Mouse (Mus musculus) kidney, adult 18-20 months (tissue): ENCODE measurements around the gene Phlda1.

ENCODE experiments used
- DNase-seq: peaks from one replicate; pipeline ENCODE4 v3.0.0; 2021

Gene Phlda1

GRCm38 (mm10) chr10:111505406-111505805, 680 bp upstream of the Phlda1 start:
- DNase-seq = no peak

DNA sequence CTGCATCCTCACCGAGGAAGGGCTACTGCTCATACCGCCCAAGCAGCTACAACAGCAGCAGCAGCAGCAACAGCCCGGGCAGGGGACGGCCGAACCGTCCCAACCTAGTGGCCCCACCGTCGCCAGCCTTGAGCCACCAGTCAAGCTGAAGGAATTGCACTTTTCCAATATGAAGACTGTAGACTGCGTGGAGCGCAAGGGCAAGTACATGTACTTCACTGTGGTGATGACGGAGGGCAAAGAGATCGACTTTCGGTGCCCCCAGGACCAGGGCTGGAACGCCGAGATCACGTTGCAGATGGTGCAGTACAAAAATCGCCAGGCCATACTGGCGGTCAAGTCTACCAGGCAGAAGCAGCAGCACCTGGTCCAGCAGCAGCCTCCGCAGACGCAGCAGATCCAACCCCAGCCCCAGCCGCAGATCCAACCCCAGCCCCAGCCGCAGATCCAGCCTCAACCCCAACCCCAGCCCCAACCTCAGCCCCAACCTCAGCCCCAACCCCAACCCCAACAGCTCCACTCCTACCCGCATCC, 907 bp downstream of the Phlda1 start:
- no peak for DNase-seq

GRCm38 (mm10) chr10:111507460-111508211, 1.6 kb downstream of the Phlda1 start:
- DNase-seq = peak; percentile 73

DNA sequence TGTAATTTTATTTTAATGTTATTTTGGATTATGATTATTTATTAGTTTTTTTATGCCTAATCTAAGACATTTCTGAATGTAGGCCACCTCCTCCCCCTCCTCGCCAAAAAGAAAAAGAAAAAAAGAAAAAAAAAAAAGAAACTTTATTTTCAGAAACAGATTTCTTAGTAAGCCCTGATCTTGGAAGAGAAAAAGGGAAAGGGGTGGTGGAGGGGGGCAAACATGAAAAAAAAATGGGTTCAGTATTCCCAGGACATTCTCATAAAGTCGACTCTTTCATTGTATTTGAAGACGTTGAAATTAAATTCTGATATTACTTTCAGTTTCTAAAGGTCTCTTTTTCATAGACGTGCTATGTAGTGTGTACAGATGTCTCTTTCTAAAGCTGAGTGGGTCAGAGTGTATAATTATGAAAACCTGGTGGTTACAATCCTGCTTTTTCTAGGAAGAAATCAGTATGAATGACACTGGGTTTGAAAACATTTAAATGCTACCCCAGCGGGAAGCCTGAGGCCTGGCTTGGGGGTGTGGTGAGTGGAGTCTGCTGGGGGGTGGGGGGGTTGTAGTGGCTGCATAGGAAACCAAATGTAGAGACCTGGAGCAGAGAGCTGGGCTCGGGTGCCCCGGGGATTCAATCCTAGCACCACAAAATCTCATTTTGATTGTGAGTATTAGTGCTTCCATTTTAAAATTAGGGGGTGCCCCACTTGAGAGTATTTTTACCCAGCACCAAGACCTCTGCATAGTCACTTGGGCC, 2.4 kb downstream of the Phlda1 start:
- no peak for DNase-seq

DNA sequence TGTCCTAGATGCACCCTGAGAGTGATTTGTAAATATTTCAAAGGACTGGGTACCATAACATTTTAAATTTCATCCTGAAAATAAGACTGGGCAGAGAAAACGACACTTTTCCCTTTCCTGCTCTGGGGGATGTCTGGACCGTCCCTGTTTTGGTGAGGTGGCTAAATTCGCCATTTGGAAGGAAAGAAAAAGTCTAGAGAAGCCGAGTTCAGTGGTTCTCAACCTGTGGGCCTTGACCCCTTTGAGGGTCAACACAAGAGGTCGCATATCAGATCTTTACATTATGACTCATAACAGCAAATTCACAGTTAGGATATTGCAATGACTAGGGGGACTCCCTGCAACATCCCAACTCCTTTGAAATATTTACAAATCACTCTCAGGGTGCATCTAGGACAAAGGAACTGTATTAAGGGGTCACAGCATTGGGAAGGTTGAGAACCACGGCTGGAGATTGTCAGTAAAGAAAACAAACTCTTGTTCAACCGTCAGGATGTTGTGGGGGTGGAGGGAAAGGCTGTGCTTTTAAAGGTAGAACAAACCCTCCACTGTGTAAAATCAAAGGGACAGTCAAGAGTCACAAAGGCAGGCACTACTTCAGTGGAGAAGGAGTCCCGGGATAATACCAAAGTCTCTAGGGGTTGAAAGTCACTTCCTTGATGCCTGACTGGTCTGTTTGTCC, 3.2 kb downstream of the Phlda1 start:
- DNase-seq = no peak

GRCm38 (mm10) chr10:111509981-111510380, 3.9 kb downstream of the Phlda1 start:
- no peak for DNase-seq

DNA sequence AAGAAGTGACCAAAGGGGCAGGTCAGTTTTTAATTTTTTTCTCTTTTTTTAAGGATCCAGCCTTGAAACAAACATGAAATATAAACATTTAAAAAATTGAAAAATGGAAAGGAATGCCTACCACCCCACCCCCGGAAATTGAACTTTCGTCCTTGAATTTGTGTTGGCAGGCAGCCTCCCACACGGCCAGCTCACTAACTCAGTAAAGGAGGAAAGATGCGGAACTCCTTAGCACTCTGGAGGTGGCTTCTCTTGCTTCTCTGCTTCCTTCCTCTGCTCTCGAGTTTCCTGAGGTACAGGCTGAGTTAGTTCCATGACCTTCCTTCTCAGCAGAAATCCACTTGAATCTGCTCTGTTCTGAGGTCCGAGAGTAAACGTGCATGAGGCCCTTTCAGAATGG, 4.7 kb downstream of the Phlda1 start:
- DNase-seq = no peak

GRCm38 (mm10) chr10:111512036-111512568, 6.0 kb downstream of the Phlda1 start:
- DNase-seq = peak; percentile 26

DNA sequence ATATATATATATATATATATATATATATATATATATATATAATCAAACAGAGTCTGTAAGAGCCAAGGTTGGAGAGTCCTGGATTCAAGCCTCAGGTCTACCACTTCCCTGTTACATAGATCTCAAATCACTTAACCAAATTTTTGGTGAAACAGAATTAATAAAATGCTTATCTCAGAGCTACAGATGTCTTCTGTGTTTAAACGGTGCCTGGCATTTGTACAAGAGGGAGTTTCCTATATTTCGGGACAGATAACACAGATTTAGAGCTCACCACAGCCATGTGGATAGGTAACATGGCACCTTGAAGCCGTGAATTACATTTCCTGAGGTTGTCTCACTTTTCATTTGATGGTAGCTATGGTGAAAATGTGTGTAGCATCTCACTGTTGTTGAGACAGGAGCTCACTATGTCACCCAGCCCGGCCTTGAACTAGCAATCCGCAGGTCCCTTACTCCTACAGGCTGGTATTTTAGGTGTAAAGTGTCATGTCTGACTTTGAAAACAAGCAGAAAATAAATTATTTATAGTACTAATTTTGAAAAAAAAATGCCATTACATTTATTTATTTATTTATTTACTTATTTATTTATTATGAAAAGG, 8.3 kb downstream of the Phlda1 start:
- DNase-seq = no peak

GRCm38 (mm10) chr10:111515071-111516010, 9.3 kb downstream of the Phlda1 start:
- no peak for DNase-seq

- no peak for DNase-seq
Observed at GRCm38 (mm10) chr10:111516172-111516588, 10.1 kb downstream of the Phlda1 start.

DNA sequence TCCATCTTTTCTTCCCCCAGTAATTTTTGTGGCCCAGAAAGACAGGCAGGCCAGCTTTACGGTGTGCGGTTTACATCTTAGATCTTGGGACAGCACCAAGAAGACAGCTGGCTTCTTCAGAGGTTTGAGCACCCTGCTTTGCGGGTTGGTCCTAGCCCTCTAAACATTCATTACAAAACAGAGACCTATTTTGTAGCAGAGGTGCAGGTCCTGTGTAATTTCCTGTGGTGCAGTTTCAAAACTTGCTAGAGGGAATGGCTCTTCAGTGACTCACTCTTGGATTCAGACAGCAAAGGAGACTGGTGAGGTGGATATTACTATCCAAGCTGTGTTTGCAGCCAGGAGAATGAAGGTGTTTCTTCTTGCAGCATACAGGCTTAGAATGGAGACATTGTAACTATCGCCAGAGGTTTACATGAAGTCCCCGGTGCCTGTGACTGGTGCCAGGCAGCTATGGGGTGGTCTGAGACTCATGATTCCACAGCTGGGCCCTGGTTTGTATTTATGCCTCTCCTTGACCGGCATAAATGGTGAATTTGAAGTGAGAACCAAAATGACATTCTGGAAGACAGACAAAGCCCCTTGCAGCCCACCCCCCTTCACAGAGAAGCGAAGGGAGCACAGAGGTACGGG, 10.8 kb downstream of the Phlda1 start:
- DNase-seq = no peak

DNA sequence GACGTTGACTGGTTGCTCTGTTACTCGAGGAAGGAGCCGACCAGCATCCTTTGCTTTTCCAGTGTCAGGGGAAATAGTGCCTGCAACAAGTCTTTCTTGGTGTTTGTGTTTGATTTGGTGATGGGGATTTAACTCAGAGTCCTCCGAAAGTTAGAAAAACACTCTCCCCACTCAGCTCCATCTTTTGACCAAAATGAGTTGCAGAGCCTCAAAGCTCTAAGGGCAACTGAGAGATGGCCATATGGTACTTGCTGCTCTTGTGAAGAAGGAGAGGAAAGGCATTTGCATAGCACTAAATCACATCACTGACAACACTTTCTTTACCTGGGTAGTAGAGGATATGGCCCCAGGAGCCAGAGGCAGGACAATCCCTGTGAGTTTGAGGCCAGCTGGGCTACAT, 12.3 kb downstream of the Phlda1 start:
- no peak for DNase-seq

DNA sequence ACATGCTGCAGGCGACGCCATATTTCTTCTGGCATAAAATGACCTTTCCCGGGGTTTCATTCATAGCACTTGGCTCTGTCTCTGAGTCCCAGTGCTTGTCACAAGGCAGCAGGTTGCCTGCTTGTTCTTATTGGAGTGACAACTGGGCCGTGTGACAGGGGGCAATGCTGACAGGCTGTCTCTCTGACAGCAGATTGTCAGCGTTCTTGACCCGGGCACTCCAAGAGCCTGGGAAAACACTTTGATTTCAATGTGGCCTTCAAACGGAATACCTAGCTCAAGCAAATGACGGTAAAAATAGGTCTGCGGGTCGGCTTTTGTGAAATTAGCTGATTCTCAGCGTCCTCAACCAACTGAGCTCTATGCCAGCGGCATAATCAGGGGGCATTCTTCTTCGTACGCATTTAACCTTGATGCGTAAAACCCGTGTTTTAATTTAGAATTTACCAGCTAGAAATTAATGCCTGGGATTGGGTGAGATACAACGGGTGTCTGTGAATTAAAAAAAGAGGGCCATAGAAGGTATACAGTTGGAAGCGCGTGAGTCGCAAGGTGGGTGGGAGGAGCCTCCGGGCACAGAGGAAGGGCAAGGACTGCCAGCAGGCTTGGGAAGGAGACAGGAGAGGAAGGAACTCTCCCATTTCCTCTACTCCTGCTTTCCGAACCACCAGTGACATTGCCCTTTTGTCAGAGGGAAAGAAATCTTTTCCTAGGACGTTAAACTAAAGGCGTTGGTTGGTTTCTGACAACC, 13.7 kb downstream of the Phlda1 start:
- no peak for DNase-seq

- no peak for DNase-seq
Observed at GRCm38 (mm10) chr10:111520621-111521020, 14.5 kb downstream of the Phlda1 start.

DNA sequence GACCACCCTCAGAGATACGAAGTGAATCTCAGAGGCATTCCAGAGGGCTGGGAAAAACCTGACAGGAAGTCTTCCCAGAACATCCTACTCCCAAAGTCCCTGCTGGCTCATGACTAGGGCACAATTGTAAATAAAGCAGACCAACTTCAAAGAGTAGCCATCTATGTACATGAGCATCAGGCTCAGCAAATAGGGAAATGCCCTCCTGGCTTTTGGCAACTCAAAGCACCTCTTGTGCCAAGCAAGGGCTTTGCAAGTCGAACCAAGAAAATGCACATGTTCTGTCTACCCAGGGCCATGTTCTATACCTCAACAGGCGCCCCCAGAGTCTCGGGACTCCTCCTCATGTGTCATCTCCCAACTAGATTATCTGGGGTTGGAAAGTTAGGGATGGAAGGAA, 15.6 kb downstream of the Phlda1 start:
- no peak for DNase-seq

DNA sequence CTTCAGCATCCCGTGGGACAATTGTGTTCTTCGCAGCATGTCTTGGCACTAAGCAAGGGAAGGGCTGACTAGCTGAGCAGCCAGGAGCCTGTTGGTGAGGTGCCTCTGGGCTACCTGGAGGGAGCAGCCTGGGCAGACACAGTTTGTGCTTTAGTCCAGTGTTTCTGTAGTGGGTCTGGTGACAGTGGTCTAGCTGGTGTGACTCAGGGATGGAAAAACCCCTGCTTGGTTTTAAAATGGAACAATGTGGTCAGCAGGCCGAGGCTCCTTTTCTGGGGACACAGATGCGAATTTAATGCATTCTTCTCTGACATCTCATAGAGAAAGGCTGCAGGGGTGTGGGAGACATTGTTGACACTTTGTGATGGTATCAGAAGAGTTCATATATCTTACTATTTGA, 16.1 kb downstream of the Phlda1 start:
- DNase-seq = no peak

- no peak for DNase-seq
Observed at GRCm38 (mm10) chr10:111523894-111524293, 17.8 kb downstream of the Phlda1 start.

GRCm38 (mm10) chr10:111527057-111527456, 21.0 kb downstream of the Phlda1 start:
- DNase-seq = no peak

DNA sequence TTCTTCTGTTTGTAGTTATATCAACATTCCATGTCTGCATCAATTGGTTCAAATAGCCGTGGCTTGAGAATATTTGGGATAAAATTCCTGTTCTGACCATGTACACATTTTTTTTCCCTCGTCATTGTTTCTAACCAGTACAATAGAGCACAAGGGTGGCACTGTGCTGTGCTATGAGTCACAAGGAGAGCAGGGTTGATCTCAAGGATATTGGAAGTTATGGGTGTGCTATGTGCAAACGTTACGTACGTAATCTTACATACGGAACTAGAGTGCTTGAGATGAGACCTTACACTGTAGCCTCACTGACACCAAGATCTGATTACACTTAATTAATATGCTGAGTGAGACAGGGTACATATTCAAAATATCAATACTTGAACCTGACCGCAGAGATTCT, 21.5 kb downstream of the Phlda1 start:
- no peak for DNase-seq
